Mouse (Mus musculus) midbrain, postnatal 0 days (tissue): ENCODE measurements at regions not wholly inside any gene's neighbourhood (a gene's known extent, or its start where the extent isn't known, plus 50 kb on each side); places are given as distances from the start of the nearest gene placed in this dataset.

Experiments
- ATAC-seq: fragments of 200-750 bp; cut with Nextera tagmentation; 2 replicates; pipeline ENCODE4 v1.8.0; 2017; ENCODE audit warnings: moderate number of reproducible peaks, mild to moderate bottlenecking, moderate TSS enrichment, moderate library complexity; ENCODE audit not compliant: low FRiP score
- DNase-seq: peaks from one replicate; pipeline ENCODE4 v3.0.0-alpha.2; 2015; ENCODE audit warnings: low spot score
- H3K27ac ChIP-seq: fragments of 300-500 bp; sonication (generic); 2 replicates; pipeline ENCODE4 v1.5.1; 2014; ENCODE audit warnings: low read depth, mild to moderate bottlenecking, low read length, mixed read lengths
- H3K27me3 ChIP-seq: fragments of 300-500 bp; sonication (generic); 2 replicates; pipeline ENCODE4 v1.6.1; 2014; ENCODE audit warnings: low read length, control low read depth, mixed read lengths; ENCODE audit not compliant: insufficient read depth
- H3K36me3 ChIP-seq: fragments of 300-500 bp; sonication (generic); 2 replicates; pipeline ENCODE4 v1.6.1; 2014; ENCODE audit warnings: low read length, control low read depth, mixed read lengths; ENCODE audit not compliant: insufficient read depth
- H3K4me1 ChIP-seq: fragments of 300-500 bp; sonication (generic); 2 replicates; pipeline ENCODE4 v1.6.1; 2014; ENCODE audit warnings: mild to moderate bottlenecking, control low read depth, antibody characterized with exemption, low read length, mixed read lengths; ENCODE audit not compliant: insufficient read depth
- H3K4me2 ChIP-seq: fragments of 300-500 bp; sonication (generic); 2 replicates; pipeline ENCODE4 v1.6.1; 2014; ENCODE audit warnings: low read depth, mild to moderate bottlenecking, low read length, mixed read lengths; ENCODE audit not compliant: poor library complexity, severe bottlenecking
- H3K4me3 ChIP-seq: fragments of 300-500 bp; sonication (generic); 2 replicates; pipeline ENCODE4 v1.5.1; 2014; ENCODE audit warnings: low read depth, mild to moderate bottlenecking, low read length, moderate library complexity
- H3K9ac ChIP-seq: fragments of 300-500 bp; sonication (generic); replicated peaks from 2 replicates; pipeline ENCODE4 v1.6.1; 2014; ENCODE audit warnings: mild to moderate bottlenecking, low read length, moderate library complexity, mixed read lengths; ENCODE audit not compliant: poor library complexity, severe bottlenecking
- H3K9me3 ChIP-seq: fragments of 300-500 bp; sonication (generic); 2 replicates; pipeline ENCODE4 v1.6.1; 2016; ENCODE audit warnings: low read length, control low read depth
- CTCF ChIP-seq: IDR thresholded peaks from 2 replicates; pipeline ENCODE4 v1.5.1; 2016; ENCODE audit warnings: antibody characterized with exemption, mild to moderate bottlenecking
- WGBS: fragments of 180-500 bp; shearing (Covaris S2); extraction: QIAGEN DNeasy Blood & Tissue Kit; methylation state at CpG from one replicate; pipeline ENCODE4 v1.1.7; 2014; 5-methylcytosine and 5-hydroxymethylcytosine counted together

DNA sequence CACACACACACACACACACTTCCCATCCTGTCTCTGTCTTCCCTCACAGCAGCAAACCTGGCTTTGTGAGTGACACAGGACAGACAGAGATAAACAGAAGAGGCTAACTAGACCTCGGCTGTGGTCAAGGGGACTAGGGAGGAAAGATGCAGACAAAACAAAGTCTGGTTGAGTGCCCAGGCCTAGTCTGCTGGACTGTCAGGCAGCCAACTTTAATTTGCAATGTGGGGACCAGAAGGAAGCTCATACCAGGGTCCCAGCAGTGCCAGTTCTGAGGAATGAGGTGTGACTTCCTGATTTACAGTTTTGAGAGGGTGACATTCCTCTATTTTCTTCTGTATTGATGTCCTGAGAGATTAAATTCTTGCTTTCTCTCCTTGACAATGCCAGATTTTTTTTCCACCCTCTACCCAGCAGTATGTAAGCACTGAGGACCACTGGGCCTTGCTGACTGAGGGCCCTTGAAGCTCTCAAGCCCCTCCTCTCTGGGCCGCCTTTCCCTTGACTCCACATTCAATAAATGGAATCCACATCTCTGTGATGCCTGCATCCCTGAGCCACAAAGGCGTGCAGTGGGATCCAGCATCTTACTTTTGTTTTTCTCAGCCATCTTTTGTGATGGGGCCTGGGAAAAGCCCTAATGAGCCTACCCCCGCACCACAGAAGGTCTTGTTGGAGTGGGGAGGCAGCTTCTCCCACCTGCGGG, 124.6 kb downstream of the Tcp10c start:
- no peaks in the 10 kb centered on the region for H3K36me3 ChIP-seq
- H3K4me3 ChIP-seq = no peak overlapping the region
- H3K9me3 ChIP-seq = no peaks in the 10 kb centered on the region
- DNase-seq = peak; percentile 44
- H3K27ac ChIP-seq = peak overlapping the region; percentile 47; the same call in 1 of the 2 replicates
- no peak overlapping the region for H3K4me2 ChIP-seq
- H3K9ac ChIP-seq = 0 out of 2 replicates have a peak overlapping the region, but pooled peaks have one; percentile 13
- peak; percentile 45; the same call in 1 of the 2 replicates for ATAC-seq
- TF ChIP-seq CTCF = no peak
- peaks cover 4% of the 10 kb centered on the region; the same call in 1 of the 2 replicates for H3K4me1 ChIP-seq
- no peaks in the 10 kb centered on the region for H3K27me3 ChIP-seq
- 19% methylated on average over 5 of the region's 5 CpGs for WGBS

GRCm38 (mm10) chr17:13479572-13480063, 125.2 kb downstream of the Tcp10c start:
- DNase-seq = peak; percentile 58
- Histone ChIP-seq H3K9me3 (no peaks in the 10 kb centered on the region), H3K9ac (0 out of 2 replicates have a peak overlapping the region, but pooled peaks have one; percentile 13), H3K4me1 (peaks cover 4% of the 10 kb centered on the region; the same call in 1 of the 2 replicates), H3K36me3 (no peaks in the 10 kb centered on the region), H3K4me2 (no peak overlapping the region), H3K27ac (peak overlapping the region; percentile 47; the same call in 1 of the 2 replicates), H3K27me3 (no peaks in the 10 kb centered on the region), H3K4me3 (no peak overlapping the region)
- WGBS = 16% methylated on average over 10 of the region's 12 CpGs
- no peak for ATAC-seq
- TF ChIP-seq CTCF = no peak

DNA sequence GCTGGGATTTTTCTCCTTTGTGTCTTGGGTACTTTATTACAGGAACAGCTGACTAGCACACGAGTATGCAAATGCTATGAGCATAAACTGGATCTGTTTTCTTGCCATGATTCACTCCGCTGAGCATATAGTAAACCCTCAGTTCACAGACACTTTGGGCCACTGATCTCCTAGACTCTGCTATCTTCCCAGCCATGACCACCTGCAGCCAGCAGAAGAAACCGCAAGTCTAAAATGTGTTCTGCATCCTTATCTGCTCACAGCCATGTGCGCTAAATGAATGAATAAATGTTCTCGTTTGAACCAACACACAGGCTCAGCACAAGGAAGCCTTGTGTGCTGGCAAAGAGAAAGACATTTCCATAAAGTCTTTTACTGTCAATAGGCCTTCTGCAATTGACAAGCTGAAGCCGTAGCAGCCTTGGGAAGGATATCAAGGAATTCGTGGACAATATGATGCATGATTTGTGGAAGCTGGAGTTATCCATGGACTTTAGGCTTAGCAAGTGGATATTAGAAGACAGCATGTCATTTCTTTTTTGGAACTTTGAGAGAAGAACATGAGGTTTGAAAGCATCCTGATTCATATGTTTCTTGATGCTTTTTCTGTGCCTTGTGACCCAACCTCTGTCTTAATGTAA, 127.2 kb downstream of the Tcp10c start:
- H3K9me3 ChIP-seq = no peaks in the 10 kb centered on the region
- no peak overlapping the region for H3K9ac ChIP-seq
- ATAC-seq (peak; percentile 56), DNase-seq (peak; percentile 34)
- H3K4me3 ChIP-seq = no peak overlapping the region
- no peak overlapping the region for H3K27ac ChIP-seq
- WGBS = 61% methylated on average over 7 of the region's 7 CpGs
- no peaks in the 10 kb centered on the region for H3K36me3 ChIP-seq
- no peaks in the 10 kb centered on the region for H3K27me3 ChIP-seq
- TF ChIP-seq CTCF = no peak
- H3K4me1 ChIP-seq = peaks cover 4% of the 10 kb centered on the region; the same call in 1 of the 2 replicates
- no peak overlapping the region for H3K4me2 ChIP-seq

- H3K27me3 ChIP-seq = no peaks in the 10 kb centered on the region
- no peak overlapping the region for H3K9ac ChIP-seq
- no peak overlapping the region for H3K4me3 ChIP-seq
- H3K36me3 ChIP-seq = no peaks in the 10 kb centered on the region
- no peaks in the 10 kb centered on the region for H3K9me3 ChIP-seq
- DNase-seq = no peak
- no peak for ATAC-seq
- WGBS = 93% methylated on average over 3 of the region's 3 CpGs
- no peak for TF ChIP-seq CTCF
- H3K4me2 ChIP-seq = no peak overlapping the region
- H3K4me1 ChIP-seq = peaks cover 4% of the 10 kb centered on the region; the same call in 1 of the 2 replicates
- no peak overlapping the region for H3K27ac ChIP-seq
Measured at GRCm38 (mm10) chr17:13482136-13482535, 127.8 kb downstream of the Tcp10c start.

DNA sequence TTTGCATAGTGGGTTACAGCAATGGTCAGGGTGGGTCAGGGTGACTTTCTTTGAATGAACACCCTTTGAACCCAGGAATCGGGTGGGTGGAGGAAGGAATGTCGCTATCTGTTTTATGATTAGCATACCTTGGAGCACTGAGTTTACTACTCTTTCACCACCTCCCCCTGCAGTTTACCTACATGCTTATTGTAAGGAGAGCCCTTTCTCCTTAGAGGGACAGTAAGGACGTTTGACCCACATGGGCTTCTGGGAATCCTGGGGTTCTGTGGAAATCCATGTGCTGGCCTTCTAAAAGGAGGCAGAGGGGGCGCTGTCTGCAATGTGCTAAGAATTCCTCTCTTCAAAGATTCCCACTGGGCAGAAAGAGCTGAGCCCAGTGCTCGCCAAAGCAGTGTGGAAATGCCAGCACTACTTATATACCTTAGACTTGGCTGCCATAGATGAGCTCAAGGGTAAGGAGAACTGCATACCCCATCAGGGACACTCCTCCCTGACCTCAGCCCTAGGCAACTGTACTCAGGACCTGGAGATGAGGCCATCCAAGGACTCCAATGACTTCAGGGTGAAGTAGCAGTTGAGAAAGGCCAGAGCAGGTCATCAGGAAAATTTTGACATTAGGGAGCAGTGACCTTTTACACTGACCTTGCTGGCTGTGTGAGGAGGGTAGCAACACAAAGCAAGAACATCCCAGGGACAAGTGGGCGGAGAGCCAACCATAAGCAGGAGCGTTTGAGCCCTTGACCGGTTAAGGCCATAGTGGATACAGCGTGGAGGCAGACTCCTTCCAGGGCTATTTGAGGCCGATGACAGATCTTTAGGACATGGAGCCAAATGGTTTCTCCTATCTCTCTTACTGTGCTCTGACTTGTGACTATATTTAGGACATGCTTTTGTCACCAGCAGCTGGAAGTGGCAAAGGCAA, 133.2 kb downstream of the Tcp10c start:
- no peak overlapping the region for H3K9ac ChIP-seq
- no peak for DNase-seq
- H3K4me2 ChIP-seq = no peak overlapping the region
- no peaks in the 10 kb centered on the region for H3K9me3 ChIP-seq
- no peaks in the 10 kb centered on the region for H3K36me3 ChIP-seq
- no peaks in the 10 kb centered on the region for H3K27me3 ChIP-seq
- no peak for TF ChIP-seq CTCF
- H3K4me1 ChIP-seq = no peaks in the 10 kb centered on the region
- H3K4me3 ChIP-seq = no peak overlapping the region
- H3K27ac ChIP-seq = no peak overlapping the region
- ATAC-seq = no peak
- 87% methylated on average over 10 of the region's 10 CpGs for WGBS
